Mouse (Mus musculus): ENCODE measurements at regions not wholly inside any gene's neighbourhood (a gene's known extent, or its start where the extent isn't known, plus 50 kb on each side); places are given as distances from the start of the nearest gene placed in this dataset.

GRCm38 (mm10) chr16:77537351-77537750 is 64.5 kb downstream of the Gm11146 start:
- no peaks in the 10 kb centered on the region for H3K4me1 ChIP-seq (ENCODE audit: control insufficient read depth, insufficient read depth, low read length)
- H3K4me3 ChIP-seq (ENCODE audit: low read depth, low read length) = no peak overlapping the region
- no peak overlapping the region for H3K9ac ChIP-seq (replicated peaks; ENCODE audit: low read depth, low read length)
- no peak overlapping the region for H3K27ac ChIP-seq (ENCODE audit: low read length)
- H3K27me3 ChIP-seq (ENCODE audit: control insufficient read depth, insufficient read depth, low read length) = no peaks in the 10 kb centered on the region
- H3K9me3 ChIP-seq (ENCODE audit: control insufficient read depth, low read depth, low read length) = no peaks in the 10 kb centered on the region
- H3K4me2 ChIP-seq (replicated peaks; ENCODE audit: low read depth, low read length) = no peak overlapping the region
- H3K36me3 ChIP-seq (ENCODE audit: control insufficient read depth, insufficient read depth, low read length) = no peaks in the 10 kb centered on the region
- WGBS = 75% methylated on average over 4 of the region's 4 CpGs
- no peak for ATAC-seq (ENCODE audit: insufficient number of reproducible peaks, insufficient read depth, low FRiP score, low read depth)

GRCm38 (mm10) chr16:77536746-77537145 is 65.1 kb downstream of the Gm11146 start:
- 65% methylated on average over 10 of the region's 10 CpGs for WGBS
- 0 out of 2 replicates have a peak overlapping the region, but pooled peaks have one; percentile 10 for H3K27ac ChIP-seq (ENCODE audit: low read length)
- no peak for ATAC-seq (ENCODE audit: insufficient number of reproducible peaks, insufficient read depth, low FRiP score, low read depth)
- no peaks in the 10 kb centered on the region for H3K4me1 ChIP-seq (ENCODE audit: control insufficient read depth, insufficient read depth, low read length)
- H3K4me3 ChIP-seq (ENCODE audit: low read depth, low read length) = no peak overlapping the region
- H3K9me3 ChIP-seq (ENCODE audit: control insufficient read depth, low read depth, low read length) = no peaks in the 10 kb centered on the region
- H3K9ac ChIP-seq (replicated peaks; ENCODE audit: low read depth, low read length) = no peak overlapping the region
- H3K27me3 ChIP-seq (ENCODE audit: control insufficient read depth, insufficient read depth, low read length) = no peaks in the 10 kb centered on the region
- no peak overlapping the region for H3K4me2 ChIP-seq (replicated peaks; ENCODE audit: low read depth, low read length)
- H3K36me3 ChIP-seq (ENCODE audit: control insufficient read depth, insufficient read depth, low read length) = no peaks in the 10 kb centered on the region

- no peaks in the 10 kb centered on the region for H3K4me1 ChIP-seq (ENCODE audit: control insufficient read depth, insufficient read depth, low read length)
- H3K4me3 ChIP-seq (ENCODE audit: low read depth, low read length) = no peak overlapping the region
- WGBS = 71% methylated on average over 6 of the region's 6 CpGs
- H3K27ac ChIP-seq (ENCODE audit: low read length) = 0 out of 2 replicates have a peak overlapping the region, but pooled peaks have one; percentile 10
- no peaks in the 10 kb centered on the region for H3K27me3 ChIP-seq (ENCODE audit: control insufficient read depth, insufficient read depth, low read length)
- H3K4me2 ChIP-seq (replicated peaks; ENCODE audit: low read depth, low read length) = no peak overlapping the region
- no peak overlapping the region for H3K9ac ChIP-seq (replicated peaks; ENCODE audit: low read depth, low read length)
- no peaks in the 10 kb centered on the region for H3K36me3 ChIP-seq (ENCODE audit: control insufficient read depth, insufficient read depth, low read length)
- H3K9me3 ChIP-seq (ENCODE audit: control insufficient read depth, low read depth, low read length) = no peaks in the 10 kb centered on the region
- ATAC-seq (ENCODE audit: insufficient number of reproducible peaks, insufficient read depth, low FRiP score, low read depth) = no peak
These were observed 65.6 kb downstream of the Gm11146 start for GRCm38 (mm10) chr16:77536314-77536713.

- no peak overlapping the region for H3K4me3 ChIP-seq (ENCODE audit: low read depth, low read length)
- no peak overlapping the region for H3K4me2 ChIP-seq (replicated peaks; ENCODE audit: low read depth, low read length)
- no peaks in the 10 kb centered on the region for H3K4me1 ChIP-seq (ENCODE audit: control insufficient read depth, insufficient read depth, low read length)
- WGBS = 86% methylated on average over 3 of the region's 3 CpGs
- no peak overlapping the region for H3K27ac ChIP-seq (ENCODE audit: low read length)
- H3K9me3 ChIP-seq (ENCODE audit: control insufficient read depth, low read depth, low read length) = peaks cover 7% of the 10 kb centered on the region; the same call in 1 of the 2 replicates
- H3K9ac ChIP-seq (replicated peaks; ENCODE audit: low read depth, low read length) = no peak overlapping the region
- no peak for ATAC-seq (ENCODE audit: insufficient number of reproducible peaks, insufficient read depth, low FRiP score, low read depth)
- no peaks in the 10 kb centered on the region for H3K36me3 ChIP-seq (ENCODE audit: control insufficient read depth, insufficient read depth, low read length)
- H3K27me3 ChIP-seq (ENCODE audit: control insufficient read depth, insufficient read depth, low read length) = no peaks in the 10 kb centered on the region
These were observed 66.9 kb downstream of the Gm11146 start for GRCm38 (mm10) chr16:77535021-77535420.

DNA sequence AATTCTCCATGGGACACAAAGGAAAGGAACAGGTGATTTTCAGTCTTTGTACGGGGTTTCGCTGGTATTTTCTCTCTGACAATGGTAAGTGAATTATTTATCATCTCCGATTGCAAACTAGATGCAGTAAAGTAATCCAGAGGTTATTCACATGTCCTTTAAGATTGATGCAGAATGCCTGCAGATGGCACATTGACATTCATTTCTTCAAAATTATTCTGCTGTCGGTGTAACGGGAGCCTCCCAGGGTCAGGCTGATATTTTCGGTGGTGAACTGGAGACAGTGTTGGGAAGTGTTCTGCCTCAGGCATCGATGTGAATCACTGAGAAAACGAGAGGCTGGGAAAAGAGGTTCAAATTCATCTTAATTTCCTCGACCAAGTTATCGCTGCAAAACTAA is 70.3 kb downstream of the Gm11146 start:
- Histone ChIP-seq H3K9ac (replicated peaks; ENCODE audit: low read depth, low read length) (no peak overlapping the region), H3K4me2 (replicated peaks; ENCODE audit: low read depth, low read length) (no peak overlapping the region), H3K4me1 (ENCODE audit: control insufficient read depth, insufficient read depth, low read length) (no peaks in the 10 kb centered on the region), H3K36me3 (ENCODE audit: control insufficient read depth, insufficient read depth, low read length) (no peaks in the 10 kb centered on the region), H3K27ac (ENCODE audit: low read length) (no peak overlapping the region), H3K9me3 (ENCODE audit: control insufficient read depth, low read depth, low read length) (peaks cover 7% of the 10 kb centered on the region; the same call in 1 of the 2 replicates), H3K27me3 (ENCODE audit: control insufficient read depth, insufficient read depth, low read length) (no peaks in the 10 kb centered on the region), H3K4me3 (ENCODE audit: low read depth, low read length) (no peak overlapping the region)
- 76% methylated on average over 10 of the region's 10 CpGs for WGBS
- no peak for ATAC-seq (ENCODE audit: insufficient number of reproducible peaks, insufficient read depth, low FRiP score, low read depth)

- no peak for ATAC-seq (ENCODE audit: insufficient number of reproducible peaks, insufficient read depth, low FRiP score, low read depth)
These were observed 73.9 kb downstream of the Gm11146 start for GRCm38 (mm10) chr16:77527951-77528350.

GRCm38 (mm10) chr16:77514606-77515005 is 87.3 kb downstream of the Gm11146 start:
- no peak overlapping the region for H3K4me2 ChIP-seq (replicated peaks; ENCODE audit: low read depth, low read length)
- no peak for ATAC-seq (ENCODE audit: insufficient number of reproducible peaks, insufficient read depth, low FRiP score, low read depth)
- H3K27me3 ChIP-seq (ENCODE audit: control insufficient read depth, insufficient read depth, low read length) = no peaks in the 10 kb centered on the region
- 82% methylated on average over 3 of the region's 3 CpGs for WGBS
- no peak overlapping the region for H3K9ac ChIP-seq (replicated peaks; ENCODE audit: low read depth, low read length)
- no peaks in the 10 kb centered on the region for H3K4me1 ChIP-seq (ENCODE audit: control insufficient read depth, insufficient read depth, low read length)
- H3K9me3 ChIP-seq (ENCODE audit: control insufficient read depth, low read depth, low read length) = no peaks in the 10 kb centered on the region
- H3K36me3 ChIP-seq (ENCODE audit: control insufficient read depth, insufficient read depth, low read length) = no peaks in the 10 kb centered on the region
- H3K4me3 ChIP-seq (ENCODE audit: low read depth, low read length) = no peak overlapping the region
- H3K27ac ChIP-seq (ENCODE audit: low read length) = no peak overlapping the region

More at GRCm38 (mm10) chr16:77527951-77528350, 73.9 kb downstream of the Gm11146 start:
- Histone ChIP-seq H3K27me3 (ENCODE audit: control insufficient read depth, insufficient read depth, low read length) (no peaks in the 10 kb centered on the region), H3K4me3 (ENCODE audit: low read depth, low read length) (no peak overlapping the region), H3K4me2 (replicated peaks; ENCODE audit: low read depth, low read length) (no peak overlapping the region), H3K27ac (ENCODE audit: low read length) (no peak overlapping the region), H3K4me1 (ENCODE audit: control insufficient read depth, insufficient read depth, low read length) (no peaks in the 10 kb centered on the region), H3K9me3 (ENCODE audit: control insufficient read depth, low read depth, low read length) (peaks cover 7% of the 10 kb centered on the region; the same call in 1 of the 2 replicates), H3K36me3 (ENCODE audit: control insufficient read depth, insufficient read depth, low read length) (no peaks in the 10 kb centered on the region), H3K9ac (replicated peaks; ENCODE audit: low read depth, low read length) (no peak overlapping the region)
- WGBS = 60% methylated on average over 1 of the region's 1 CpGs

DNA sequence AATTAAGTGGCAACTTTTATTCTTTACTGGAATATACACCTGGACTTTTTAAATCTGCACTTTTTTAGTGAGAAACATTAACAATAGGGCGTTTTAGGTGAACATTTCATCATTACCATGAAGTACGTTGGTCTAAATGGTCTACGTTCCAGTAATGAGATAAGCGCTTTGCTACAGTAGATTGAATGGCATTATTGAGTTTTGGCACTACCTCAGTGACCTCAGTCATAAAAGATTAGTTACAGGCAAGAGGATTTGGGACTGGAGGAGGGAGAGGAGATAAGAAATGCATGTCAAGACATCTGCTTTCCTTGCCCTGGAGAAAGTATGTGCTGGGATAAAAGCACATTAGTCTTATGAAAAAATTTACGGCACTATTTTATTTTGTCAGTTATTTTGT is 98.3 kb downstream of the Gm11146 start:
- H3K9ac ChIP-seq (replicated peaks; ENCODE audit: low read depth, low read length) = 0 out of 2 replicates have a peak overlapping the region, but pooled peaks have one; percentile 21
- WGBS = 51% methylated on average over 5 of the region's 5 CpGs
- no peak for ATAC-seq (ENCODE audit: insufficient number of reproducible peaks, insufficient read depth, low FRiP score, low read depth)

GRCm38 (mm10) chr16:77502916-77503315 is 99.0 kb downstream of the Gm11146 start:
- no peak overlapping the region for H3K27ac ChIP-seq (ENCODE audit: low read length)
- peak overlapping the region; percentile 26; the same call in 1 of the 2 replicates for H3K4me3 ChIP-seq (ENCODE audit: low read depth, low read length)
- H3K9ac ChIP-seq (replicated peaks; ENCODE audit: low read depth, low read length) = no peak overlapping the region; the same call in 1 of the 2 replicates
- no peaks in the 10 kb centered on the region for H3K36me3 ChIP-seq (ENCODE audit: control insufficient read depth, insufficient read depth, low read length)
- WGBS = 62% methylated on average over 5 of the region's 5 CpGs
- peaks cover 4% of the 10 kb centered on the region; the same call in 1 of the 2 replicates for H3K4me1 ChIP-seq (ENCODE audit: control insufficient read depth, insufficient read depth, low read length)
- no peak for ATAC-seq (ENCODE audit: insufficient number of reproducible peaks, insufficient read depth, low FRiP score, low read depth)
- no peaks in the 10 kb centered on the region for H3K9me3 ChIP-seq (ENCODE audit: control insufficient read depth, low read depth, low read length)
- peak overlapping the region; percentile 31 for H3K4me2 ChIP-seq (replicated peaks; ENCODE audit: low read depth, low read length)
- H3K27me3 ChIP-seq (ENCODE audit: control insufficient read depth, insufficient read depth, low read length) = no peaks in the 10 kb centered on the region

More for the DNA sequence above, 98.3 kb downstream of the Gm11146 start:
- Histone ChIP-seq H3K27me3 (ENCODE audit: control insufficient read depth, insufficient read depth, low read length) (no peaks in the 10 kb centered on the region), H3K27ac (ENCODE audit: low read length) (no peak overlapping the region), H3K4me3 (ENCODE audit: low read depth, low read length) (peak overlapping the region; percentile 26; the same call in 1 of the 2 replicates), H3K36me3 (ENCODE audit: control insufficient read depth, insufficient read depth, low read length) (no peaks in the 10 kb centered on the region), H3K4me2 (replicated peaks; ENCODE audit: low read depth, low read length) (peak overlapping the region; percentile 40), H3K9me3 (ENCODE audit: control insufficient read depth, low read depth, low read length) (no peaks in the 10 kb centered on the region), H3K4me1 (ENCODE audit: control insufficient read depth, insufficient read depth, low read length) (peaks cover 4% of the 10 kb centered on the region; the same call in 1 of the 2 replicates)
